Mouse (Mus musculus): Measurements from ENCODE around the gene Fign.

DNA sequence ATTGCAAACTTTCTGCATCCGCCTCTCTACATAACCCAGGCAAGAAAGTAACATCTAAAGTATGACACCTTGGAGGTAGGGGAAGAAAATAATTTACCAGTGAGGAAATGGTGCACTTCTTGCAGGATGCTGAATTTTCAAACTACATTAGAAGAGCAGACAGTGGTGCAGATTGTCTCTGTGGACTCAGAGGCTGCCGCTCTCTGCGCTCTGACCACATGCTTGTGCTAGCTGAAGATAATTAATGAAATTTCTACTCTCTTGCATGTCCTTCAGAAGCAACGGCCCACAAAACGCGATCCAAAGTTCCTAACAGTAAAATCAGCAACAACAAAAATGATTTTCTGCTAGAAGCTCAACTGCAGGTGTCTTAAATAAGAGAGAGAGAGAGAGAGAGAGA is 4.8 kb downstream of the Fign start:
- TF ChIP-seq CTCF (IDR thresholded peaks at IDR 0.05; ENCODE audit: control insufficient read depth, insufficient read depth, low read length) (no peak), POLR2A (IDR thresholded peaks at IDR 0.05; ENCODE audit: borderline replicate concordance, control insufficient read depth, low read depth, low read length) (no peak)
